ENCODE assay signal across 16 mouse cellular contexts in genomic region chr4:121196995-121197394, GRCm38 (mm10). TPM values are rescaled to one million over a fixed set of nuclear protein-coding genes. Genes with fewer than 3 reads are reported as not detected.
DNase-seq lines count a peak whose midpoint lies in the region; ATAC-seq and TF ChIP-seq lines count a peak whose summit lies in the region.
"Had no signal": no experiment of that assay in that cellular context is flagged by ENCODE, and none has a peak within 500 bp of the region (broad histone marks: within the 10 kb centered on the region; RNA-seq: fewer than 3 reads in every experiment).

No protein-coding gene starts in this region.

- H3K27ac ChIP-seq in gastrocnemius, adult 2 months = peak overlapping the region; percentile 74
- H3K27ac ChIP-seq: kidney, postnatal 0 days; limb, embryonic 13.5 days; neural tube, embryonic 12.5 days had no signal

- ATAC-seq in megakaryocyte progenitor cell, adult 5-6 weeks (replicated peaks; ENCODE audit: poor library complexity) = peak; percentile 93
- no peak for ATAC-seq in erythroid progenitor cell, adult 5-6 weeks (replicated peaks; ENCODE audit: low FRiP score, poor library complexity, severe bottlenecking)
- ATAC-seq: hindbrain, embryonic 16.5 days had no signal

- no peak for TF ChIP-seq CTCF in gastrocnemius, adult 2 months (IDR thresholded peaks at IDR 0.05)

- no peak for DNase-seq in gastrocnemius, adult 2 months
- DNase-seq in gastrocnemius, postnatal 25 days = no peak
- DNase-seq in B cell, adult 2 months = peak; percentile 14 to 22
- peak; percentile 22 for DNase-seq in gonadal fat pad, adult 2 months (ENCODE audit: low read depth)
- no peak for DNase-seq in kidney, postnatal 36 days
- DNase-seq in adrenal gland, adult 8-10 months = no peak
- DNase-seq: adrenal gland, postnatal 25 days; cerebellum, adult 11-12 months; gastrocnemius, postnatal 14 days; layer of hippocampus, postnatal 36 days had no signal

- H3K4me3 ChIP-seq in gastrocnemius, adult 2 months = no peak overlapping the region
- H3K4me3 ChIP-seq: limb, embryonic 13.5 days; neural tube, embryonic 12.5 days had no signal

- intact Hi-C loops in gastrocnemius, adult 2 months (cut with DNase I) = no loop called here

RNA-seq across cellular contexts. Expression of gene Rlf, which starts 17.9 kb away (rescaled TPM):
- 1 to 10 TPM; 8.0 to 9.8 TPM for total RNA-seq in gastrocnemius, adult 2 months (2021)
- 1 to 10 TPM; 6.9 to 7.4 TPM for total RNA-seq in gastrocnemius, postnatal 25 days (2021)
- 4.6 and 5.5 TPM in 2 replicates for polyA plus RNA-seq in gonadal fat pad, adult 2 months (2012; rRNA removed)
- 16.4 and 16.7 TPM in 2 replicates for total RNA-seq in megakaryocyte progenitor cell, adult 5-6 weeks (2015)
- 22.1 and 29.8 TPM in 2 replicates for total RNA-seq in megakaryocyte progenitor cell, adult 5-6 weeks (2017)
- 17.7 and 31.9 TPM in 2 replicates for total RNA-seq in erythroid progenitor cell, adult 5-6 weeks (2015; ENCODE audit: low replicate concordance)
- 40.4 and 47.4 TPM in 2 replicates for total RNA-seq in erythroid progenitor cell, adult 5-6 weeks (2017; ENCODE audit: low replicate concordance)
- 10 to 100 TPM; 13.5 to 21.6 (median 17.0) TPM for total RNA-seq in adrenal gland, adult 8-10 months (2022)

Comparison
In these comparisons a context has a peak if more than half of its experiments do, and no peak if none do; other contexts are left out.
1. DNase-seq: peak in B cell, adult 2 months (2 of 2) and gonadal fat pad, adult 2 months (single experiment); none in gastrocnemius, adult 2 months (single experiment), gastrocnemius, postnatal 25 days (single experiment), kidney, postnatal 36 days (0 of 2) and adrenal gland, adult 8-10 months (single experiment).